In genomic region chr12:35831268-35831667, GRCm38 (mm10) we compare ENCODE assay signal across 9 mouse cellular contexts.
A peak's percentile ranks its signal among the peaks of the same experiment; 100 is the strongest.
DNase-seq lines count a peak whose midpoint lies in the region; ATAC-seq and TF ChIP-seq lines count a peak whose summit lies in the region.
"Had no signal": no experiment of that assay in that cellular context is flagged by ENCODE, and none has a peak within 500 bp of the region (broad histone marks: within the 10 kb centered on the region; RNA-seq: fewer than 3 reads in every experiment).

No protein-coding gene starts in this region.

- no peaks in the 10 kb centered on the region for H3K36me3 ChIP-seq in heart, postnatal 0 days (replicated peaks; ENCODE audit: control insufficient read depth, insufficient read depth, low read length)
- no peaks in the 10 kb centered on the region for H3K36me3 ChIP-seq in hindbrain, embryonic 15.5 days
- H3K36me3 ChIP-seq: liver, embryonic 13.5 days had no signal

- peak; percentile 85 for TF ChIP-seq CTCF in heart, postnatal 0 days (IDR thresholded peaks at IDR 0.05; ENCODE audit: low read depth)
- TF ChIP-seq CTCF in brain, embryonic 14.5 days (IDR thresholded peaks at IDR 0.05; ENCODE audit: borderline replicate concordance, extremely low read depth, insufficient read depth, insufficient read length), result peak; percentile 73; the same call in 1 of the 2 replicates

- peak; percentile 80 for DNase-seq in heart, postnatal 0 days (ENCODE audit: low spot score)
- no peak for DNase-seq in heart, adult 11 months
- peak; percentile 77 for DNase-seq in CD4-positive, CD25-positive, alpha-beta regulatory T cell, adult 2 months (ENCODE audit: low read depth, low spot score)
- peak; percentile 91 for DNase-seq in brain, embryonic 14.5 days (ENCODE audit: low read depth)
- peak; percentile 21 to 52 for DNase-seq in lung, adult 18-20 months
- DNase-seq in retina, adult 2 months (ENCODE audit: low read depth, low spot score), result peak; percentile 23
- no peak for DNase-seq in urinary bladder, postnatal 4 days (ENCODE audit: low spot score in 2 of 2)
- DNase-seq: liver, embryonic 13.5 days had no signal

- no peak for TF ChIP-seq EP300 in heart, postnatal 0 days (IDR thresholded peaks at IDR 0.05; ENCODE audit: low read depth)

- H3K4me1 ChIP-seq in heart, postnatal 0 days (ENCODE audit: control insufficient read depth, insufficient read depth), result no peaks in the 10 kb centered on the region
- H3K4me1 ChIP-seq in hindbrain, embryonic 15.5 days (replicated peaks), result no peaks in the 10 kb centered on the region

- no peaks in the 10 kb centered on the region for H3K27me3 ChIP-seq in heart, postnatal 0 days (ENCODE audit: control insufficient read depth, insufficient read depth, low read length)
- H3K27me3 ChIP-seq in hindbrain, embryonic 15.5 days, result no peaks in the 10 kb centered on the region
- H3K27me3 ChIP-seq: liver, embryonic 13.5 days had no signal

- WGBS in heart, postnatal 0 days, result 10% methylated on average over 5 of the region's 5 CpGs
- 12% methylated on average over 5 of the region's 5 CpGs for WGBS in hindbrain, embryonic 15.5 days

- no peaks in the 10 kb centered on the region for H3K9me3 ChIP-seq in heart, postnatal 0 days (replicated peaks; ENCODE audit: control insufficient read depth, low read length)
- H3K9me3 ChIP-seq in hindbrain, embryonic 15.5 days, result no peaks in the 10 kb centered on the region
- H3K9me3 ChIP-seq: liver, embryonic 13.5 days had no signal

- H3K9ac ChIP-seq in heart, postnatal 0 days (replicated peaks; ENCODE audit: low read depth, low read length), result no peak overlapping the region
- H3K9ac ChIP-seq in hindbrain, embryonic 15.5 days, result no peak overlapping the region
- H3K9ac ChIP-seq: liver, embryonic 13.5 days had no signal

- ATAC-seq in heart, postnatal 0 days (ENCODE audit: insufficient read depth, low read depth), result no peak
- peak; percentile 81 for ATAC-seq in hindbrain, embryonic 15.5 days (ENCODE audit: low FRiP score, low read depth)

- no peak overlapping the region for H3K27ac ChIP-seq in heart, postnatal 0 days (ENCODE audit: low read depth)
- no peak overlapping the region for H3K27ac ChIP-seq in hindbrain, embryonic 15.5 days (replicated peaks)
- H3K27ac ChIP-seq: liver, embryonic 13.5 days had no signal

- no peak for TF ChIP-seq POLR2A in brain, embryonic 14.5 days (IDR thresholded peaks at IDR 0.05; ENCODE audit: borderline replicate concordance, extremely low read depth, insufficient read depth, insufficient read length, poor library complexity, severe bottlenecking)

- H3K4me2 ChIP-seq in heart, postnatal 0 days (ENCODE audit: low read depth, low read length), result no peak overlapping the region
- no peak overlapping the region for H3K4me2 ChIP-seq in hindbrain, embryonic 15.5 days
- H3K4me2 ChIP-seq: liver, embryonic 13.5 days had no signal

- H3K4me3 ChIP-seq in heart, postnatal 0 days (ENCODE audit: low read depth, low read length), result no peak overlapping the region
- H3K4me3 ChIP-seq in hindbrain, embryonic 15.5 days, result no peak overlapping the region
- H3K4me3 ChIP-seq: liver, embryonic 13.5 days had no signal

Comparison
In these comparisons a context has a peak if more than half of its experiments do, and no peak if none do; other contexts are left out.
1. DNase-seq: peak in heart, postnatal 0 days (single experiment), CD4-positive, CD25-positive, alpha-beta regulatory T cell, adult 2 months (single experiment), brain, embryonic 14.5 days (single experiment), lung, adult 18-20 months (2 of 2) and retina, adult 2 months (single experiment); none in heart, adult 11 months (single experiment) and urinary bladder, postnatal 4 days (0 of 2).